Mouse (Mus musculus) forebrain, embryonic 11.5 days (tissue): ENCODE results near the gene Mgea5. TPM values are rescaled to one million over a fixed set of nuclear protein-coding genes. Genes with fewer than 3 reads are reported as not detected.
A peak's percentile ranks its signal among the peaks of the same experiment; 100 is the strongest.

Source experiments
- ATAC-seq: fragments of 200-750 bp; cut with Nextera tagmentation; replicated peaks from 2 replicates; pipeline ENCODE4 v1.8.0; 2017; ENCODE audit warnings: moderate TSS enrichment; ENCODE audit not compliant: low FRiP score
- DNase-seq: peaks from one replicate; pipeline ENCODE4 v3.0.0-alpha.2; 2017; ENCODE audit warnings: low spot score
- H3K27ac ChIP-seq: fragments of 300-500 bp; sonication (generic); 2 replicates; pipeline ENCODE4 v1.5.1; 2014; ENCODE audit warnings: low read depth, low read length
- H3K27me3 ChIP-seq: fragments of 300-500 bp; sonication (generic); 2 replicates; pipeline ENCODE4 v1.6.1; 2014; ENCODE audit warnings: mild to moderate bottlenecking, low read length, mixed read lengths; ENCODE audit not compliant: control insufficient read depth, insufficient read depth
- H3K36me3 ChIP-seq: fragments of 300-500 bp; sonication (generic); 2 replicates; pipeline ENCODE4 v1.6.1; 2014; ENCODE audit warnings: mild to moderate bottlenecking, low read length, moderate library complexity, mixed read lengths; ENCODE audit not compliant: control insufficient read depth, insufficient read depth
- H3K4me1 ChIP-seq: fragments of 300-500 bp; sonication (generic); replicated peaks from 2 replicates; pipeline ENCODE4 v1.6.1; 2014; ENCODE audit warnings: low read length, mixed read lengths; ENCODE audit not compliant: control insufficient read depth, insufficient read depth
- H3K4me2 ChIP-seq: fragments of 300-500 bp; sonication (generic); 2 replicates; pipeline ENCODE4 v1.6.1; 2014; ENCODE audit warnings: low read depth, mild to moderate bottlenecking, low read length, moderate library complexity, mixed read lengths; ENCODE audit not compliant: severe bottlenecking
- H3K4me3 ChIP-seq: fragments of 300-500 bp; sonication (generic); 2 replicates; pipeline ENCODE4 v1.5.1; 2014; ENCODE audit warnings: low read depth, low read length
- H3K9ac ChIP-seq: fragments of 300-500 bp; sonication (generic); 2 replicates; pipeline ENCODE4 v1.6.1; 2014; ENCODE audit warnings: low read length
- H3K9me3 ChIP-seq: fragments of 300-500 bp; sonication (generic); 2 replicates; pipeline ENCODE4 v1.6.1; 2016; ENCODE audit warnings: low read length, mixed read lengths; ENCODE audit not compliant: control insufficient read depth
- WGBS: fragments of 180-500 bp; shearing (Covaris S2); extraction: QIAGEN DNeasy Blood & Tissue Kit; methylation state at CpG from one replicate; pipeline ENCODE4 v1.1.7; 2014; 5-methylcytosine and 5-hydroxymethylcytosine counted together
- polyA plus RNA-seq: library from polyadenylated mRNA; unstranded; fragments of >200 nt; fragmentation: Nextera tagmentation; extraction: Ambion mirVana; gene quantifications from 2 replicates; pipeline ENCODE4 v1.2.1, GENCODE M21; 2014

Gene Mgea5
- polyA plus RNA-seq, 1 experiment from 2014 or later: 88.9 TPM

DNA sequence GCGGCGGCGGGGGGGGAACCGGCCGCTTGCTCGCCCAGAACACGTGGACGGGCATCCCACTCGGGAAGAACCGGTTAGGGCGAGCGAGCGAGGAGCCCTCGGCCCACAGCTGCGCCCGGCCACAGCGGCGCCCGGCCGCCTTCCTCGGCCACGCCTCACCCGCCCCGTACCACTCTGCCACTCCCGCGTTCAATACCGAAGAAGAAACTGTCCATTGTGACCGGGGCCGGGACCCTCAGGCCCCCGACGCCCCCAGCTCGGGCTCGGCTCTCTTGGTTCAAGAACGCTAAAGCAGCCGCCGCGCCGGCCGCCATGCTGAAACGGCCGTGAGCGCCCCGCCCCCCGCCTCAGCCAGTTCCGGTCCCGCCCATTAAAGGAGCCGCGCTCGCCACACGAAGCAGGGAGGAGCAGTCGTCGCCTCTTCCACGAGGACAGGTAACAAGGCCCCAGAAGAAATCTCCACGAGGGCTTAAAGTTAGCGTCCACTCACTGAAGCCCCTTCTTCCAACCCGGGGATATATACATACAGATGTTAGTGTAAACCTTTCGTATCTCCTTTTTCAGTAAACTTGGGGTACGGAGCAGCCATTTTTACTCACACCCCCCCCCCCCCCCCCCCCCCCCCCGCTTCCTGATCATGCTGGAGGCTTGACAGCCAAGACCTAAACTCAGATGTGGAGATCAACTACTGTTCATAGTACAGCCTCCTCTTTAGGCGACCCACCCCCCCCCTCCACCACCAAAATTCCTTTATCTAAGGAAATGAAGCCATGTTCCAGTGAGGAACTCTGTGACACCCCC is 34.2 kb downstream of the Mgea5 start, which contains the start of gene Npm3:
Gene Npm3, minus strand, starts transcription at position 349 of the 801 bp plus-strand sequence.
- no peaks in the 10 kb centered on the region for H3K9me3 ChIP-seq
- under 1% methylated on average over 57 of the region's 60 CpGs for WGBS
- H3K36me3 ChIP-seq: peaks cover 2% of the 10 kb centered on the region; the same call in 1 of the 2 replicates
- peak within 1 kb of the TSS; percentile 89 for H3K4me3 ChIP-seq
- H3K4me2 ChIP-seq: peak within 1 kb of the TSS; percentile 95
- peak; percentile 80 for ATAC-seq
- DNase-seq: peak; percentile 94
- peaks cover 21% of the 10 kb centered on the region for H3K4me1 ChIP-seq
- H3K27ac ChIP-seq: no peak within 1 kb of the TSS
- peak within 1 kb of the TSS; percentile 82 for H3K9ac ChIP-seq
- peaks cover 26% of the 10 kb centered on the region for H3K27me3 ChIP-seq

DNA sequence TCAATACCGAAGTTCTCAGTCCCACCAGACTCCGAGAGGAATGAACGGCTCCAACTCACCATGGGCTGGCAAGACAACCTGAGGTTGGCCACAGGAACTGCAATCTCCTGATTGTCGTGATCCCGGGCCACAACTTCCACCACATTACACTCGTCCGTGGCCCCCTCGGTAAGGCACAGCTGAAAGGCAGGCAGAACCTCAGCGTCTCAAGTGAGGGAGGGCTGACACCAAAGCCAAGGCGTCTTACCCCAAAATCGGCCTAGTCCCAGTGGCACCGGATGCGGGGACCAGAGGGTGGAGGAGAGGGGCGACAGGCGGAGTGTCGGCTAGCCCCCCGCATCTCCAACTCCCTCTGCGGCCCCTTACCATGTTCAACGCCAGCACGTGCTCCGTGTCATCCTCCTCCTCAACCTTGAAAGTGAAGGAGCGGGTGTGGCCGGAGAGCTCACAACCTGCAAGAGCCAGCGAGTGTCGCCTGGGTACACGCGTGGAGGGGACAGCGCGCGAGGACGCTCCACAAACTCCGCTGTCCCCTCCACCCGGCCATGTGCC is 34.9 kb downstream of the Mgea5 start:
- peak overlapping the region; percentile 95 for H3K4me2 ChIP-seq
- DNase-seq (peak; percentile 61), ATAC-seq (peak; percentile 47)
- peaks cover 21% of the 10 kb centered on the region for H3K4me1 ChIP-seq
- peaks cover 32% of the 10 kb centered on the region for H3K27me3 ChIP-seq
- WGBS: 3% methylated on average over 32 of the region's 33 CpGs
- H3K4me3 ChIP-seq: peak overlapping the region; percentile 89
- no peaks in the 10 kb centered on the region for H3K9me3 ChIP-seq
- H3K36me3 ChIP-seq: peaks cover 2% of the 10 kb centered on the region; the same call in 1 of the 2 replicates
- peak overlapping the region; percentile 82 for H3K9ac ChIP-seq
- no peak overlapping the region for H3K27ac ChIP-seq

DNA sequence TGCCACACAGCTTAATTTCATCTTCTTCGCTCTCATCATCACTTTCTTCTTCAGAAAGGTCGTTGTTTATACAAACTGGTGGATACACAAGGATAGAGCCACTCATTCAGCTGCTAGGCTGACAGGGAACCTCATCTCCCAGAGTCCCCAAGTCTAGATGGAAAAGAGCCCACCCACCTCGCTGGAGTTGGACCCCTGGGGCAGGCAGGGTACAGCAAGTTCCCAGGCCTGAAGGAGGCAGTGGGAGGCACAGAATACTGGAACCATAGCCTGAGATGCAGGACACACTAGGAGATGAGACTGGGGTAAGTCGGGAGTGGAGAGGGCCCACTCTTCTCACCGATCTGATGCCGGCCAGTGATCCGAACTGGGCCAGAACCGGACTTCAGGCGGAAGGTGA is 35.4 kb downstream of the Mgea5 start:
- 59% methylated on average over 9 of the region's 9 CpGs for WGBS
- Histone ChIP-seq H3K36me3 (0 out of 2 replicates have a peak, but pooled peaks cover 2% of the 10 kb centered on the region), H3K9ac (peak overlapping the region; percentile 82; the same call in 1 of the 2 replicates), H3K9me3 (no peaks in the 10 kb centered on the region), H3K27me3 (peaks cover 38% of the 10 kb centered on the region), H3K4me2 (peak overlapping the region; percentile 95; the same call in 1 of the 2 replicates), H3K27ac (no peak overlapping the region), H3K4me3 (peak overlapping the region; percentile 89; the same call in 1 of the 2 replicates), H3K4me1 (peaks cover 21% of the 10 kb centered on the region)
- peak; percentile 52 for DNase-seq
- ATAC-seq: no peak

DNA sequence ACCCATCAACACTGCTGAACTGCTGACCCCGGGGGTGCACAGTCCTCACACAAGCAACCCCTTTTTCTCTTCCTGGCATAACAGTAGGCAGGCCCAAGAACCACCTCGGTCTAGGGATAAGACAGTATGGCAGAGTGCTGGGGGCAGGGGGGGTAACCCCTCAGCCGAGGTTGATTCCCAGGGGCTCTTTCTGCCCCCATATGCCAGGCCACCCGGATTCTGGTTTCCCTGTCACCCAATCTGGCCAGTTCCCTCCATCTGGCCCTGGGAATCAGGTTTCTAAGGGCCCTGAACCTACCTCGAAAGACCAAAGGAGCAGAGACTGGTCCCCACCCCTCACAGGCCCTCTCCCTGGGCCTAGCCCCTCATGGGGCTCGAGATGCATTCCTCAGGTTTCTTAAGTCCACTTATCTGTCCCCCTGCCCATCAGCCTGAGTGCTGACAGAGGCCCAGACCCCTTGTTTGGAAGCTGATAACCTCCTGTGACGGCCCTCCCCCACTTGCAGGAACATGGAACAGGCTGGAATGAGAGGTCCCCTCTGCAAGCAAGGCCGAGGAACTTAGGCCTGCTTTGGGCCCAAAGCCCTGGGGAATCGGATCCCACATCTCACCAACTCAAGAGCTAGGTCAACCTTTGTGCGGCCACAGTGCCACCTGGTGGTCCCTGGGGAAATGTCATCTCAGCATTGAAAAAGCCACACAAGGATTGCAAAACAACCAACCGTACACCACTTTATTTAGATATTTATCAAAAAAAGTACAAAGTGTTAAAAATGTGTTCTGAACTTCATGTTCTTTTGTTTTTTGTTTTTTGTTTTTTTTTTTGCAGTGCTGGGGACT is 36.4 kb downstream of the Mgea5 start:
- Histone ChIP-seq H3K4me1 (peaks cover 27% of the 10 kb centered on the region), H3K27me3 (peaks cover 48% of the 10 kb centered on the region), H3K4me3 (no peak overlapping the region), H3K36me3 (no peaks in the 10 kb centered on the region), H3K4me2 (no peak overlapping the region), H3K9me3 (no peaks in the 10 kb centered on the region), H3K27ac (no peak overlapping the region), H3K9ac (no peak overlapping the region)
- ATAC-seq (no peak), DNase-seq (peak; percentile 91)
- 36% methylated on average over 11 of the region's 11 CpGs for WGBS

DNA sequence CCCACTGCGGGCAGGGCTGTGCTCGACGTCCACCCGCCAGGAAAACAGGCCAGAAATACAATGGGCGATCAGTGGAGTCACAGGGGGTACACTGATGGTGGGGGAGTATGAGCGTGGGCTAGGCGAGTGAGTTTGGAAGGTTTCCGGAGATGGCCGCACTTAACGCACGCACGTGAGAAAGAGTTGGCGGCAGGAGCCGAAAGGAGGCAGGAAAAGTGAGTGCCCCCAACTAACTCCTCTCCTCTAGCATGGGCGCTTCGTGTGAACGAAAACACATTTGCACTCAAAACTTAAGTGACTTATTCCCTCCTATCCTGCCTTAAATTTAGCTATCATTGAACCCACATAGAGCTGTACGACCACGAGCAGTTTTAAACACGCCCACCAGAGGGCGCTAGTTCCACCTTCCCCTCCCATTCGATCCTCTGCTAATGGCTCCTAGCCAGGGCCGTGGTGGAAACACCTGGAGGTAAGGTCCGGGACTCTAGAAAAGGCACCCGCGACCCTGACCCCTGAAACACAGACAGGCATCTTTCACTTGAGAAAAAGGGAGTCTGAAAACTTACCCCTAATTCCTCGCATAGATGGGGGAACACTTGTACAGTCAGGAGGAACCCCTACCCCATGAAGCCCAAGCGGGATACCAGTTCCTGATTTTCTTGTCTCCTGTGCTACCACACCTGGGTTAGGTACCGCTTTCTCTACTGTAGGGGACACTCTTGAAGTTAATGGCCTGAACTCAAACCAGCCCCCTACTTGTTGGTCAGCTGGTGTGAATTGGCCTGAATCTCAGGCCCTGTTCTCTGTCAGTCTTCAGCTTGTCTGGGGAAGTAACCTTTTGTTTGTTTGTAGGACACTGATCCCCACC is 37.2 kb downstream of the Mgea5 start:
- Histone ChIP-seq H3K27me3 (peaks cover 56% of the 10 kb centered on the region), H3K4me3 (no peak overlapping the region), H3K9me3 (no peaks in the 10 kb centered on the region), H3K9ac (no peak overlapping the region), H3K27ac (no peak overlapping the region), H3K36me3 (no peaks in the 10 kb centered on the region), H3K4me1 (peaks cover 30% of the 10 kb centered on the region), H3K4me2 (no peak overlapping the region)
- ATAC-seq: no peak
- DNase-seq: peak; percentile 86
- 8% methylated on average over 29 of the region's 29 CpGs for WGBS

DNA sequence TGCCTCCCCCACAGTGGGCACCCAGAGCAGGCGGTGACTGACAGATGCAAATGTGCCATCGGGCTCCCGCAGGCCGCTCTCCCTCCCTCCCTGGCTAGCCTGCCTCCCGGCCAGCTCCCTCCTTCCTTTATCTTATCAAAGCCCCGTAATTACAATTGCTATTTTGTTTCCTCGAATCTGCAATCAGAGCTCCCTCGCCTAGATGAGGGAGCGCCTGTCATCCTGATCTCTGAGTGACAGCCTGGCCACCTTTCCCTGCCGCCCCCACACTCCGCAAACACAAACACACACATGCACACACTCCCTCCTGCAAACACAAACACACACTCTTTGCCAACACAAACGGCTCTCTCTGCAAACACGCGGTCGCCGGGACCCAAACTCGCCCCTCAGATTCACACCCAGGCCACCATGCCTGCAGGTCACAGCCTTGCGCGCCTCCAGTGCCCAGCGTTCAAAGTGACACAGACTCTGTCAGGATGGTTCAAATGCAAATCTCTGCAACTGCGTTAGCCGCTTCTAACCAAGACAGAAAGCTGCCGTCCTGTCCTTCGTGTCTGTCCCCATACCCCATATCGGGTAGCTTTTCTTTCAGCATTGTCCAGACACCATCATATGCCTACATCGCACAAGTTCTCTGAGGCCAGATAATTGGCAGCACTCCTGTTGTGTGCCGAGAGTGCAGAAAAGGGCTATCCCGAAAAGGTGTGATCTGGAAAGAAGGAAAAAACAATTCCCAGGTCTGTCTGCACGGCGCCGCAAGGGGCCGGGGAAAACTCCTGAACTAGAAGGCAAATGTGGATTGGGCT is 38.1 kb downstream of the Mgea5 start:
- Histone ChIP-seq H3K4me2 (peak overlapping the region; percentile 12; the same call in 1 of the 2 replicates), H3K27me3 (peaks cover 64% of the 10 kb centered on the region), H3K4me3 (no peak overlapping the region), H3K4me1 (peaks cover 33% of the 10 kb centered on the region), H3K36me3 (no peaks in the 10 kb centered on the region), H3K9me3 (no peaks in the 10 kb centered on the region), H3K27ac (no peak overlapping the region), H3K9ac (no peak overlapping the region)
- WGBS: 2% methylated on average over 32 of the region's 32 CpGs
- no peak for ATAC-seq
- DNase-seq: peak; percentile 63

DNA sequence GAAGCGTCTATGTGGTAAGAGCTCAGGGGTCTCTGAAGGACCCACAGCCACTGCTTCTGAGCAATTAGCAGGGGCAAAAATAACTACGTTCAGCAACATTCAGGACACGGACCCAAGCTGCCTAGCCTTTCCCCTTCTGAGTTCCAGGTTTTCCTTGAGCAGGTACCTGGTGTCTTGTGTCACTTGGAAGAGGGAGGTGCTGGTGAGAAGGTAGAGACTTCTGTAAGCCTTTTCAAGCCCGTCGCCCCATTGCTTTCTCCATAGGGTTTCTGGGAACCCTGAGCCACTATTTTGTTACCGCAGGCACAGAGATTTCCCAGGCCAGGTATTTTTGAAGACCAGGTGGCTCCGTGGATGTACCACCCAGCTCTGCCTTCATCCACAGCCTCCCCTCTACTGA is 40.0 kb downstream of the Mgea5 start:
- no peaks in the 10 kb centered on the region for H3K9me3 ChIP-seq
- H3K4me3 ChIP-seq: no peak overlapping the region
- H3K4me1 ChIP-seq: peaks cover 30% of the 10 kb centered on the region
- WGBS: 12% methylated on average over 7 of the region's 7 CpGs
- no peak overlapping the region for H3K9ac ChIP-seq
- no peaks in the 10 kb centered on the region for H3K36me3 ChIP-seq
- no peak for DNase-seq
- H3K27me3 ChIP-seq: peaks cover 83% of the 10 kb centered on the region
- no peak overlapping the region for H3K27ac ChIP-seq
- H3K4me2 ChIP-seq: no peak overlapping the region
- ATAC-seq: no peak
